Mouse (Mus musculus) embryonic fibroblast, embryonic 13.5 days (primary cell): ENCODE data around the gene Atic.
A peak's percentile ranks its signal among the peaks of the same experiment; 100 is the strongest.

Experiments used
- CTCF ChIP-seq: IDR thresholded peaks from 2 replicates; pipeline ENCODE4 v1.5.1; 2011; ENCODE audit warnings: mild to moderate bottlenecking, control low read depth, low read length, moderate library complexity, borderline replicate concordance; ENCODE audit not compliant: insufficient read depth
- POLR2A ChIP-seq: IDR thresholded peaks from 2 replicates; pipeline ENCODE4 v1.6.1; 2011; ENCODE audit warnings: low read depth, mild to moderate bottlenecking, control low read depth, low read length, moderate library complexity

DNA sequence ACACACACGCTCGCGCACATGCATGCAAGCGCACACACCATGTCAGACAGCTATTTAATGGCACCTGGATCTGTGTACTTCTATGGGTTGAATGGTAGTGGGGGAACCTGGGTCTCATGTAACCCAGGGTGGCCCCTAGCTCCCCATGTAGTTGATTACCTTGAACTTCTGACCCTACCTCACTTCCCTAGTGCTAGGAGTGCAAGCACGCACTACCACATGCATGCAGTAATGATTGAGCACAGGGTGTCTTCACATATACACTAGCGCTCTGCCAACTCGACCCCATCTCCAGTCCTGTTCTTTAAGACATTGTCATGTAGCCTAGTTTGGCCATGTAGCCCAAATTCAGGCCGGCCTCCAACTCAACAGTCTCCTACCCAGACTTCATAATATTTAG lies 26.4 kb downstream of the Atic start:
- TF ChIP-seq CTCF (no peak), POLR2A (0 out of 2 replicates have a peak, but pooled peaks have one; percentile 23)
